Comparison of ENCODE assay signal across 27 mouse cellular contexts in the genomic region with DNA sequence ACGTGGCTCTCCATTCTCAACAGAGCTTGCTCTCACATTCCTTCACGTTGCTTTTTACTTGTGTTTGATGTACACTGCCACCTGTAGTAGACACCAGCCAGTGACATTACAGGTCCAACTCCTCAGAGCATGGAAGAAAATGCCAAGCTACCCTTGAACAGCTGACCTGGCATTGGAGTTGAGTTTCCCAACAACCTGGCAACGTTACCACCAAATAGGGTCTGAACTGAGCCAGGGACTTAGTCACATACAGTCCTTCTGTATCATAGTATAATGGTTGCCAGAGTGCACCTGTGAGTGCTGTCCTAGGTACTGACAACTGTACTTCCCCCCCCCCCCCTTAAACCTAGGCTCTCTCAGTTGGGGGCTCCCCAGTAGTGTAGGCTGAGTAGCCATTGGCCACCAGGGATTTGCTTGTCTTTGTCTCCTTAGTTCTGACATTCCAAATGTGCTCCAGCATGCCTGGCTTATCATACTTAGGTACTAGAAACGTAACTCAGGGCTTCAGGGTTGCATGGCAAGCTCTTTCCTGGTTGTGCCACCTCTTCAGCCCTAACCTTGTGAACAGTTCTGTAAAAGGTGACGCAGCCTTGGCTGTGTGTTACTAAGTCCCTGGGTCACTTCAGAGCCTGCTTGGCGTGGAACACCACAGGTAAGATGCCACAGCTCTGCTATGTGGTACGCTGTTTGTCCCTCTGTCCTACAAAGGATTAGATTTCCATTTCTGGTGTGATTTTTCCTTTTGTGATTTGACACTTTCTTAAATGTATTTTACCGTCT.
DNase-seq lines count a peak whose midpoint lies in the region; ATAC-seq and TF ChIP-seq lines count a peak whose summit lies in the region.
"Had no signal": no experiment of that assay in that cellular context is flagged by ENCODE, and none has a peak within 500 bp of the region (broad histone marks: within the 10 kb centered on the region; RNA-seq: fewer than 3 reads in every experiment).

No protein-coding gene starts in this region.

- H3K36me3 ChIP-seq in heart, embryonic 14.5 days (ENCODE audit: control insufficient read depth, insufficient read depth, low read length) = no peaks in the 10 kb centered on the region
- no peaks in the 10 kb centered on the region for H3K36me3 ChIP-seq in lung, postnatal 0 days (ENCODE audit: insufficient read depth, low read length)
- H3K36me3 ChIP-seq: forebrain, embryonic 10.5 days; forebrain, embryonic 15.5 days; heart, embryonic 13.5 days; liver, embryonic 12.5 days; midbrain, embryonic 10.5 days; neural tube, embryonic 13.5 days; stomach, embryonic 15.5 days had no signal

- no peak overlapping the region for H3K9ac ChIP-seq in heart, embryonic 14.5 days (ENCODE audit: low read length)
- H3K9ac ChIP-seq in lung, postnatal 0 days (replicated peaks; ENCODE audit: low read depth) = no peak overlapping the region
- H3K9ac ChIP-seq: forebrain, embryonic 15.5 days; heart, embryonic 13.5 days; liver, embryonic 12.5 days; lung, embryonic 14.5 days; neural tube, embryonic 13.5 days; stomach, embryonic 15.5 days had no signal

- TF ChIP-seq CTCF in lung, postnatal 0 days (IDR thresholded peaks at IDR 0.05) = no peak

- peak; percentile 46 for DNase-seq in adrenal gland, adult 2 months
- no peak for DNase-seq in adrenal gland, adult 18-20 months (ENCODE audit: low spot score in 2 of 2)
- DNase-seq in heart, adult 8-10 months (ENCODE audit: low spot score) = no peak
- peak; percentile 12 for DNase-seq in lung, postnatal 0 days (ENCODE audit: low spot score)
- DNase-seq in lung, adult 18-20 months = no peak
- DNase-seq in skeletal muscle tissue, adult 2 months (ENCODE audit: low read depth, low spot score) = peak; percentile 11
- no peak for DNase-seq in ovary, postnatal 10 days (ENCODE audit: low spot score)
- DNase-seq: cerebellum, adult 2 months; cerebellum, postnatal 14 days; gastrocnemius, postnatal 25 days; heart, adult 2 months; heart, postnatal 14 days; kidney, adult 2 months; layer of hippocampus, adult 9-11 months; lung, embryonic 14.5 days had no signal

- H3K9me3 ChIP-seq in heart, embryonic 14.5 days (ENCODE audit: control insufficient read depth, low read length) = 0 out of 2 replicates have a peak, but pooled peaks cover 3% of the 10 kb centered on the region
- H3K9me3 ChIP-seq in lung, postnatal 0 days (ENCODE audit: low read length) = no peaks in the 10 kb centered on the region
- H3K9me3 ChIP-seq: forebrain, embryonic 15.5 days; liver, embryonic 12.5 days; midbrain, embryonic 10.5 days; stomach, embryonic 15.5 days had no signal

- 80% methylated on average over 8 of the region's 8 CpGs for WGBS in heart, embryonic 14.5 days
- WGBS in lung, postnatal 0 days = 77% methylated on average over 8 of the region's 8 CpGs

- no peak overlapping the region for H3K4me2 ChIP-seq in heart, embryonic 14.5 days (ENCODE audit: low read length)
- H3K4me2 ChIP-seq in lung, postnatal 0 days (replicated peaks; ENCODE audit: low read depth, low read length) = no peak overlapping the region
- H3K4me2 ChIP-seq: forebrain, embryonic 15.5 days; heart, embryonic 13.5 days; liver, embryonic 12.5 days; lung, embryonic 14.5 days; neural tube, embryonic 13.5 days; stomach, embryonic 15.5 days had no signal

- peaks cover 0 to 8% of the 10 kb centered on the region in 2 experiments; a peak in 1 of 4 replicates for H3K4me1 ChIP-seq in heart, embryonic 14.5 days (ENCODE audit: control insufficient read depth in 2 of 2, insufficient read depth in 2 of 2, low read length in 2 of 2)
- no peaks in the 10 kb centered on the region for H3K4me1 ChIP-seq in lung, postnatal 0 days (ENCODE audit: insufficient read depth, low read depth, low read length)
- H3K4me1 ChIP-seq: liver, embryonic 12.5 days had no signal

- peak; percentile 47; the same call in 1 of the 2 replicates for ATAC-seq in heart, embryonic 14.5 days (ENCODE audit: insufficient number of reproducible peaks, insufficient read depth, low FRiP score, low read depth)
- ATAC-seq in lung, postnatal 0 days = peak; percentile 43; the same call in 1 of the 2 replicates
- ATAC-seq: forebrain, embryonic 15.5 days; hindbrain, embryonic 16.5 days; liver, embryonic 12.5 days had no signal

- H3K27me3 ChIP-seq in heart, embryonic 14.5 days (ENCODE audit: control insufficient read depth, insufficient read depth, low read length) = no peaks in the 10 kb centered on the region
- no peaks in the 10 kb centered on the region for H3K27me3 ChIP-seq in lung, postnatal 0 days (replicated peaks; ENCODE audit: insufficient read depth, low read length)
- H3K27me3 ChIP-seq: CH12.LX; forebrain, embryonic 15.5 days; heart, embryonic 13.5 days; liver, embryonic 12.5 days; stomach, embryonic 15.5 days had no signal

- TF ChIP-seq EP300 in lung, postnatal 0 days (IDR thresholded peaks at IDR 0.05) = no peak

- no peak overlapping the region for H3K4me3 ChIP-seq in heart, embryonic 14.5 days (ENCODE audit: control insufficient read depth in 1 of 2, insufficient read depth in 1 of 2, low read depth in 1 of 2, low read length in 2 of 2)
- H3K4me3 ChIP-seq in lung, postnatal 0 days (ENCODE audit: low read depth, low read length) = no peak overlapping the region
- H3K4me3 ChIP-seq: forebrain, embryonic 10.5 days; forebrain, embryonic 15.5 days; heart, adult 2 months; heart, embryonic 13.5 days; liver, embryonic 12.5 days; midbrain, embryonic 10.5 days; myocyte; neural tube, embryonic 13.5 days; stomach, embryonic 15.5 days had no signal

- H3K27ac ChIP-seq in heart, embryonic 14.5 days (replicated peaks in 1 of 2; ENCODE audit: control insufficient read depth in 1 of 2, insufficient read depth in 1 of 2, low read depth in 2 of 2, low read length in 2 of 2) = no peak overlapping the region
- no peak overlapping the region for H3K27ac ChIP-seq in lung, postnatal 0 days (ENCODE audit: low read length)
- H3K27ac ChIP-seq: forebrain, embryonic 10.5 days; forebrain, embryonic 15.5 days; heart, adult 2 months; heart, embryonic 13.5 days; kidney, postnatal 0 days; liver, embryonic 12.5 days; midbrain, embryonic 10.5 days; neural tube, embryonic 13.5 days; stomach, embryonic 15.5 days had no signal

Comparison
In these comparisons a context has a peak if more than half of its experiments do, and no peak if none do; other contexts are left out.
1. DNase-seq: peak in adrenal gland, adult 2 months (single experiment), lung, postnatal 0 days (single experiment) and skeletal muscle tissue, adult 2 months (single experiment); none in adrenal gland, adult 18-20 months (0 of 2), heart, adult 8-10 months (single experiment), lung, adult 18-20 months (0 of 2) and ovary, postnatal 10 days (single experiment).